Comparison of ENCODE assay signal across 12 mouse cellular contexts in the genomic region with DNA sequence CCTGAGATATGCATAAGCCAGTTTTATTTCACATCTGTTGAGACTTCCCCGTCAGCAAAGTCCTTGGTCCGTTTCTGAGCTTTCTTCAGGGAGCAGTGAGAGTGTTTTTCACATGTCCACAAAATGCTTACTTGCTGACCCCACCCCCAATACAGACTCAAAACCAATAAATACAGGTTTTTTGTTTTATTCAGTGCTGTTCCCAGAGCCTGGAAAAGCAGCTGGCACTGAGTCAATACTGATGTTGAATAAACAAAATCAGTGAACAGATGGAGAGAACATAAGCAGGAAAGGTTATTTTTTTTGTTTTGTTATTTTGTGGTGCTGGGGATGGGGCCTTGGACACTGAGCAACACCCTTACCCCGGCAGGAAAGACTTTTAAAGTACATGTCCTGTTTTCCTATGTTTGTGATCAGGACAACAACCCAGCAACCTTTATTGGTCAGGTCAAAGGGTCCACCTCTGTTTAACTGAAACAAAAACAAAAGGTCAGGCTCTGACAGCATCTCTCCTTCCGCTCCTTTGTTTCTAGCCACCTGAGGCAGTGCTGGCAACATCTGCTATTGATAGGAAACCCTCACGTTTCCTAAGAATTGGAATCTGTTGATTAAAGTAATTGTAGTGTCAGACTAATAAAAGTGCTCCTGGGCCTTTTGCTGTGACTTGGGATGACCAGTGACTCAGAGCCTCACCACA. TPM values are rescaled to one million over a fixed set of nuclear protein-coding genes. Genes with fewer than 3 reads are reported as not detected.
A peak's percentile ranks its signal among the peaks of the same experiment; 100 is the strongest.
DNase-seq lines count a peak whose midpoint lies in the region; ATAC-seq and TF ChIP-seq lines count a peak whose summit lies in the region.
"Had no signal": no experiment of that assay in that cellular context is flagged by ENCODE, and none has a peak within 500 bp of the region (broad histone marks: within the 10 kb centered on the region; RNA-seq: fewer than 3 reads in every experiment).

No protein-coding gene starts in this region.

- TF ChIP-seq CTCF in lung, postnatal 0 days (IDR thresholded peaks at IDR 0.05): no peak

- WGBS in lung, embryonic 16.5 days: 40% methylated on average over 5 of the region's 5 CpGs
- WGBS in lung, postnatal 0 days: 42% methylated on average over 5 of the region's 5 CpGs
- WGBS in embryonic facial prominence, embryonic 14.5 days: 21% methylated on average over 5 of the region's 5 CpGs
- 32% methylated on average over 5 of the region's 5 CpGs for WGBS in stomach, embryonic 14.5 days

- 0 out of 2 replicates have a peak, but pooled peaks have one; percentile 15 for ATAC-seq in lung, embryonic 16.5 days (ENCODE audit: low read depth)
- no peak for ATAC-seq in lung, postnatal 0 days
- ATAC-seq in embryonic facial prominence, embryonic 14.5 days (ENCODE audit: low read depth): peak; percentile 31; the same call in 1 of the 2 replicates
- peak; percentile 18; the same call in 1 of the 2 replicates for ATAC-seq in stomach, embryonic 14.5 days (ENCODE audit: insufficient number of reproducible peaks, insufficient read depth, low FRiP score, low read depth)
- ATAC-seq: forebrain, embryonic 16.5 days; midbrain, embryonic 15.5 days had no signal

- H3K4me1 ChIP-seq in lung, embryonic 16.5 days (replicated peaks; ENCODE audit: control insufficient read depth, insufficient read depth, low read length): peaks cover 14% of the 10 kb centered on the region
- peaks cover 11% of the 10 kb centered on the region for H3K4me1 ChIP-seq in lung, postnatal 0 days (ENCODE audit: insufficient read depth, low read depth, low read length)
- H3K4me1 ChIP-seq in embryonic facial prominence, embryonic 14.5 days (ENCODE audit: control insufficient read depth, insufficient read depth, low read length): peaks cover 20% of the 10 kb centered on the region
- peaks cover 19% of the 10 kb centered on the region for H3K4me1 ChIP-seq in stomach, embryonic 14.5 days (ENCODE audit: control insufficient read depth, insufficient read depth, low read length)

- intact Hi-C loops in heart, postnatal 25 days (cut with DNase I): no loop called here

- H3K27me3 ChIP-seq in lung, embryonic 16.5 days (ENCODE audit: control insufficient read depth, insufficient read depth, low read depth, low read length): no peaks in the 10 kb centered on the region
- H3K27me3 ChIP-seq in lung, postnatal 0 days (replicated peaks; ENCODE audit: insufficient read depth, low read length): no peaks in the 10 kb centered on the region
- H3K27me3 ChIP-seq in embryonic facial prominence, embryonic 14.5 days (replicated peaks; ENCODE audit: control insufficient read depth, insufficient read depth, low read length): no peaks in the 10 kb centered on the region
- no peaks in the 10 kb centered on the region for H3K27me3 ChIP-seq in stomach, embryonic 14.5 days (ENCODE audit: control insufficient read depth, insufficient read depth, low read length)
- H3K27me3 ChIP-seq: midbrain, embryonic 15.5 days had no signal

- H3K4me2 ChIP-seq in lung, embryonic 16.5 days (ENCODE audit: low read depth, low read length): no peak overlapping the region
- no peak overlapping the region for H3K4me2 ChIP-seq in lung, postnatal 0 days (replicated peaks; ENCODE audit: low read depth, low read length)
- no peak overlapping the region for H3K4me2 ChIP-seq in embryonic facial prominence, embryonic 14.5 days (ENCODE audit: low read depth, low read length)
- H3K4me2 ChIP-seq in stomach, embryonic 14.5 days (replicated peaks; ENCODE audit: low read depth, low read length): no peak overlapping the region
- H3K4me2 ChIP-seq: midbrain, embryonic 15.5 days had no signal

- DNase-seq in heart, adult 18-20 months: peak; percentile 34 to 42
- no peak for DNase-seq in heart, postnatal 25 days (ENCODE audit: low spot score)
- DNase-seq in lung, postnatal 0 days (ENCODE audit: low spot score): no peak
- DNase-seq in embryonic facial prominence, embryonic 14.5 days (ENCODE audit: low spot score): peak; percentile 65
- DNase-seq in urinary bladder, adult 2 months (ENCODE audit: low spot score): no peak
- no peak for DNase-seq in urinary bladder, postnatal 25 days (ENCODE audit: low spot score)
- DNase-seq: cerebellum, adult 8-10 months; left cerebral cortex, postnatal 4 days had no signal

- H3K27ac ChIP-seq in lung, embryonic 16.5 days (ENCODE audit: low read length): peak overlapping the region; percentile 6; the same call in 1 of the 2 replicates
- no peak overlapping the region for H3K27ac ChIP-seq in lung, postnatal 0 days (ENCODE audit: low read length)
- H3K27ac ChIP-seq in embryonic facial prominence, embryonic 14.5 days (replicated peaks; ENCODE audit: low read depth, low read length): peak overlapping the region; percentile 44; the same call in 1 of the 2 replicates
- H3K27ac ChIP-seq in stomach, embryonic 14.5 days (ENCODE audit: low read length): no peak overlapping the region
- H3K27ac ChIP-seq: midbrain, embryonic 15.5 days had no signal

- no peak for TF ChIP-seq EP300 in lung, postnatal 0 days (IDR thresholded peaks at IDR 0.05)

- no peaks in the 10 kb centered on the region for H3K9me3 ChIP-seq in lung, embryonic 16.5 days (ENCODE audit: control insufficient read depth, low read length)
- H3K9me3 ChIP-seq in lung, postnatal 0 days (ENCODE audit: low read length): no peaks in the 10 kb centered on the region
- peaks cover 3% of the 10 kb centered on the region; the same call in 1 of the 2 replicates for H3K9me3 ChIP-seq in embryonic facial prominence, embryonic 14.5 days (ENCODE audit: control insufficient read depth, low read length)
- H3K9me3 ChIP-seq in stomach, embryonic 14.5 days (ENCODE audit: control insufficient read depth, low read depth, low read length): no peaks in the 10 kb centered on the region
- H3K9me3 ChIP-seq: midbrain, embryonic 15.5 days had no signal

- H3K36me3 ChIP-seq in lung, embryonic 16.5 days (ENCODE audit: control insufficient read depth, insufficient read depth, low read length): no peaks in the 10 kb centered on the region
- no peaks in the 10 kb centered on the region for H3K36me3 ChIP-seq in lung, postnatal 0 days (ENCODE audit: insufficient read depth, low read length)
- H3K36me3 ChIP-seq in embryonic facial prominence, embryonic 14.5 days (ENCODE audit: control insufficient read depth, insufficient read depth, low read length): no peaks in the 10 kb centered on the region
- no peaks in the 10 kb centered on the region for H3K36me3 ChIP-seq in stomach, embryonic 14.5 days (ENCODE audit: control insufficient read depth, insufficient read depth, low read length)
- H3K36me3 ChIP-seq: midbrain, embryonic 15.5 days had no signal

- no peak overlapping the region for H3K4me3 ChIP-seq in lung, embryonic 16.5 days (ENCODE audit: low read length)
- no peak overlapping the region for H3K4me3 ChIP-seq in lung, postnatal 0 days (ENCODE audit: low read depth, low read length)
- no peak overlapping the region for H3K4me3 ChIP-seq in embryonic facial prominence, embryonic 14.5 days (ENCODE audit: low read depth, low read length)
- H3K4me3 ChIP-seq in stomach, embryonic 14.5 days (ENCODE audit: low read depth, low read length): no peak overlapping the region
- H3K4me3 ChIP-seq: midbrain, embryonic 15.5 days had no signal

- no peak overlapping the region for H3K9ac ChIP-seq in lung, embryonic 16.5 days (ENCODE audit: low read length)
- H3K9ac ChIP-seq in lung, postnatal 0 days (replicated peaks; ENCODE audit: low read depth): no peak overlapping the region
- no peak overlapping the region for H3K9ac ChIP-seq in embryonic facial prominence, embryonic 14.5 days (ENCODE audit: low read depth, low read length)
- H3K9ac ChIP-seq in stomach, embryonic 14.5 days (replicated peaks; ENCODE audit: low read depth, low read length): no peak overlapping the region
- H3K9ac ChIP-seq: midbrain, embryonic 15.5 days had no signal

RNA-seq across cellular contexts. Expression of a gene that starts 6.3 kb away (rescaled TPM):
- total RNA-seq in heart, adult 18-20 months (2021): 1 to 10 TPM; 1.6 to 2.1 TPM
- total RNA-seq in heart, postnatal 25 days (2021): 1 to 10 TPM; 3.3 to 3.8 TPM
- polyA plus RNA-seq in lung, embryonic 16.5 days (2015; fragmentation: Nextera tagmentation; extraction: Ambion mirVana): 13.7 and 14.1 TPM in 2 replicates
- 10.3 and 10.5 TPM in 2 replicates for polyA plus RNA-seq in lung, postnatal 0 days (2015; fragmentation: Nextera tagmentation; extraction: Ambion mirVana)
- polyA plus RNA-seq in embryonic facial prominence, embryonic 14.5 days (2014; fragmentation: Nextera tagmentation; extraction: Ambion mirVana): 11.3 and 11.5 TPM in 2 replicates
- 15.5 and 16.3 TPM in 2 replicates for polyA plus RNA-seq in stomach, embryonic 14.5 days (2014; fragmentation: Nextera tagmentation; extraction: Ambion mirVana)
- 10.2 and 13.2 TPM in 2 replicates for polyA plus RNA-seq in urinary bladder, adult 2 months (2012; rRNA removed)

Comparison
In these comparisons a context has a peak if more than half of its experiments do, and no peak if none do; other contexts are left out.
1. DNase-seq: peak in heart, adult 18-20 months (2 of 2) and embryonic facial prominence, embryonic 14.5 days (single experiment); none in heart, postnatal 25 days (single experiment), lung, postnatal 0 days (single experiment), urinary bladder, adult 2 months (single experiment) and urinary bladder, postnatal 25 days (single experiment).
2. H3K27ac ChIP-seq: peak in lung, embryonic 16.5 days (single experiment) and embryonic facial prominence, embryonic 14.5 days (single experiment); none in lung, postnatal 0 days (single experiment) and stomach, embryonic 14.5 days (single experiment).